Mouse (Mus musculus) midbrain, embryonic 13.5 days (tissue): ENCODE measurements at regions not wholly inside any gene's neighbourhood (a gene's known extent, or its start where the extent isn't known, plus 50 kb on each side); places are given as distances from the start of the nearest gene placed in this dataset.
A peak's percentile ranks its signal among the peaks of the same experiment; 100 is the strongest.

Experiments used
- ATAC-seq: fragments of 200-750 bp; cut with Nextera tagmentation; 2 replicates; pipeline ENCODE4 v1.8.0; 2017; ENCODE audit warnings: mild to moderate bottlenecking, moderate TSS enrichment, moderate library complexity
- H3K27ac ChIP-seq: fragments of 300-500 bp; sonication (generic); 2 replicates; pipeline ENCODE4 v1.5.1; 2015; ENCODE audit warnings: inconsistent platforms, mild to moderate bottlenecking, moderate library complexity
- H3K27me3 ChIP-seq: fragments of 300-500 bp; sonication (generic); 2 replicates; pipeline ENCODE4 v1.6.1; 2015; ENCODE audit warnings: mild to moderate bottlenecking, inconsistent platforms
- H3K36me3 ChIP-seq: fragments of 300-500 bp; sonication (generic); 2 replicates; pipeline ENCODE4 v1.6.1; 2015; ENCODE audit warnings: mild to moderate bottlenecking, inconsistent platforms
- H3K4me1 ChIP-seq: fragments of 300-500 bp; sonication (generic); replicated peaks from 2 replicates; pipeline ENCODE4 v1.6.1; 2015; ENCODE audit warnings: inconsistent platforms
- H3K4me2 ChIP-seq: fragments of 300-500 bp; sonication (generic); replicated peaks from 2 replicates; pipeline ENCODE4 v1.6.1; 2015; ENCODE audit warnings: moderate library complexity, mild to moderate bottlenecking, inconsistent platforms
- H3K4me3 ChIP-seq: fragments of 300-500 bp; sonication (generic); replicated peaks from 2 replicates; pipeline ENCODE4 v1.5.1; 2015; ENCODE audit warnings: mild to moderate bottlenecking, inconsistent platforms
- H3K9ac ChIP-seq: fragments of 300-500 bp; sonication (generic); replicated peaks from 2 replicates; pipeline ENCODE4 v1.6.1; 2015; ENCODE audit warnings: mild to moderate bottlenecking, inconsistent platforms
- H3K9me3 ChIP-seq: fragments of 300-500 bp; sonication (generic); 2 replicates; pipeline ENCODE4 v1.6.1; 2016; ENCODE audit warnings: mild to moderate bottlenecking, inconsistent platforms
- WGBS: fragments of 180-500 bp; shearing (Covaris S2); methylation state at CpG from one replicate; pipeline ENCODE4 v1.1.7; 2015; 5-methylcytosine and 5-hydroxymethylcytosine counted together

DNA sequence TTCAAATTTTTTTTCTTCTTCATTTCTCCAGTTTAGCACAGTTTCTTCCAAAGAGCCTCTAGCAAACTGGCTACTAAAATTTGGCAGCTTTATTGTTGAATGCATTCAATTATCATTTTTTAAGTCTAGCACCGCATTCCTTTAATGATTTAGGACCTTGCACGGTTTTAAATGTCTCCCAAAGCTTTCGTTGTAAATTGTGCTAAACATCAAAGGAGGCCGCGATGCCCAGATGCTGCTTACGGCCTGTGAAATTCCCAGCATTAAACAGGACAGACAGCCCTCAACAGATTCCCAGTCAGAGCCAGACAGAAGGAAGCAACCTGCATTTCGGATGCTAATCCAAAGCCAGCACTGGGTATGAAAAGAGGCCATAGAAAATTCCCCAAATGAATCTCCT is 108.0 kb upstream of the Fam204a start:
- H3K4me2 ChIP-seq = no peak overlapping the region
- H3K4me3 ChIP-seq = no peak overlapping the region
- no peak overlapping the region for H3K27ac ChIP-seq
- H3K36me3 ChIP-seq = no peaks in the 10 kb centered on the region
- 41% methylated on average over 7 of the region's 7 CpGs for WGBS
- H3K9ac ChIP-seq = no peak overlapping the region
- 0 out of 2 replicates have a peak, but pooled peaks cover 4% of the 10 kb centered on the region for H3K4me1 ChIP-seq
- no peaks in the 10 kb centered on the region for H3K27me3 ChIP-seq
- no peak for ATAC-seq
- no peaks in the 10 kb centered on the region for H3K9me3 ChIP-seq

DNA sequence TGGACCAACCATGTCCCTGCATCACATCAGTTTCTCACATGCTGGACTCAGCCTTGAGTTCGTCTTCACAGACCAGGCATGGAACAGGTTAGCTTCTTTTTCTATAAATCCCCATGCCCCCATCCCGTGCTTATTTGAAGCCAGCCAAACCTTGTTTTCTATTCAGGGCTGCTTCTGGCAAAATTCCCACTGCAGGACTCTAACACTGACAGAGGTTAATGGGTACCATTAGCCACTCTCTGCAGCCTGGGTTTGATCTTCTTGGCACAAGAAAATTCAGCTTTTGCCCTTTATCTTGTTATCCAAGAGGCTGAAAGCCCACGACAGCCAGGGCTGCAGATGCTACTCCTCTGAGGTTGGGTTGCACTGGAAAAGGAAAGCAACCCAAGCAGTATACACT is 101.8 kb upstream of the Fam204a start:
- 0 out of 2 replicates have a peak, but pooled peaks cover 3% of the 10 kb centered on the region for H3K4me1 ChIP-seq
- ATAC-seq = no peak
- no peak overlapping the region for H3K4me2 ChIP-seq
- H3K9me3 ChIP-seq = no peaks in the 10 kb centered on the region
- no peak overlapping the region for H3K9ac ChIP-seq
- WGBS = 64% methylated on average over 3 of the region's 3 CpGs
- H3K27me3 ChIP-seq = no peaks in the 10 kb centered on the region
- no peak overlapping the region for H3K4me3 ChIP-seq
- H3K27ac ChIP-seq = no peak overlapping the region
- H3K36me3 ChIP-seq = no peaks in the 10 kb centered on the region

DNA sequence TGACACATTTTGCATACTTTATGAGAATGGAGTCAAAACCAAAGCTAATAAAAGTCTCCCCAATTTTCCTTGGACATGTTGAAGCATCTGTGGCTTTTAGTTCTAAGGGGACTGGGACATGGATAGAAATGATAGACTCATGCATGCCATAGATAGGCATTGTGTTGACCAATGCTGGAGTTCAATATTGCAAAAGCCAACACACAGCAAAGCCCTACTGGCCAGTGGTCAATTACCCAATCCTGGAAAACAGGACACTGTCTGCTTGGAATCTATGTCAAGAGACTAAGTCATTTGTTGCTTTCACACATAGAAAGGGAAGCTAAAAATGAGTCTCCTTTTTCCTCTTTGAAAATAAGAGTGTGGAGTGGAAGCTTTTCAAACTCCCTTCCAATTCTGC is 99.1 kb upstream of the Fam204a start:
- no peak overlapping the region for H3K4me3 ChIP-seq
- no peaks in the 10 kb centered on the region for H3K9me3 ChIP-seq
- no peak overlapping the region for H3K4me2 ChIP-seq
- no peak overlapping the region for H3K9ac ChIP-seq
- H3K27me3 ChIP-seq = no peaks in the 10 kb centered on the region
- no peak overlapping the region for H3K27ac ChIP-seq
- ATAC-seq = no peak
- 0 out of 2 replicates have a peak, but pooled peaks cover 3% of the 10 kb centered on the region for H3K4me1 ChIP-seq
- H3K36me3 ChIP-seq = no peaks in the 10 kb centered on the region

DNA sequence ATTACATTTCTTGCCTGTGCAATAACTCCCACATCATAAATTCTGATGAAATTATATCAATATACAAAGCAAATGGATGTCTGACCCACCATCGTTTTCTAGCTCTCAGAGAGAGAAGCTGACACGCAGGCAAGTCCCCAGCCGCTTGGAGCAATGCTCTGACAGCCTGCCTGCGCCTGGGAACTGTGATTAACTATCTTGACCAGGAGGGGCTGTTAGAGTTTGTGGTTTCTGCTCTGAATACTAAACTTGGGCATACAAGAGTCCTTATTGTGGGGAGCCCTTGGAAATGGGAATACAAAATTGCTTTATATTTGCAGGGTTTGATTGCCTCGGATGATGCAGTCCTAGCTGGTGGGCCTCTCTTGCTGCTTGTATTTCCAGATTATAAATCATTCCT is 98.6 kb upstream of the Fam204a start:
- no peak overlapping the region for H3K27ac ChIP-seq
- no peak overlapping the region for H3K4me3 ChIP-seq
- no peaks in the 10 kb centered on the region for H3K9me3 ChIP-seq
- no peak overlapping the region for H3K4me2 ChIP-seq
- ATAC-seq = no peak
- no peaks in the 10 kb centered on the region for H3K36me3 ChIP-seq
- 0 out of 2 replicates have a peak, but pooled peaks cover 3% of the 10 kb centered on the region for H3K4me1 ChIP-seq
- 55% methylated on average over 5 of the region's 5 CpGs for WGBS
- H3K27me3 ChIP-seq = no peaks in the 10 kb centered on the region
- H3K9ac ChIP-seq = no peak overlapping the region

GRCm38 (mm10) chr19:60310591-60310990 is 84.1 kb upstream of the Fam204a start:
- no peak overlapping the region for H3K9ac ChIP-seq
- peak; percentile 77; the same call in 1 of the 2 replicates for ATAC-seq
- no peak overlapping the region for H3K4me2 ChIP-seq
- H3K27ac ChIP-seq = no peak overlapping the region
- H3K27me3 ChIP-seq = no peaks in the 10 kb centered on the region
- no peak overlapping the region for H3K4me3 ChIP-seq
- no peaks in the 10 kb centered on the region for H3K9me3 ChIP-seq
- no peaks in the 10 kb centered on the region for H3K4me1 ChIP-seq
- no peaks in the 10 kb centered on the region for H3K36me3 ChIP-seq
- 25% methylated on average over 4 of the region's 4 CpGs for WGBS

DNA sequence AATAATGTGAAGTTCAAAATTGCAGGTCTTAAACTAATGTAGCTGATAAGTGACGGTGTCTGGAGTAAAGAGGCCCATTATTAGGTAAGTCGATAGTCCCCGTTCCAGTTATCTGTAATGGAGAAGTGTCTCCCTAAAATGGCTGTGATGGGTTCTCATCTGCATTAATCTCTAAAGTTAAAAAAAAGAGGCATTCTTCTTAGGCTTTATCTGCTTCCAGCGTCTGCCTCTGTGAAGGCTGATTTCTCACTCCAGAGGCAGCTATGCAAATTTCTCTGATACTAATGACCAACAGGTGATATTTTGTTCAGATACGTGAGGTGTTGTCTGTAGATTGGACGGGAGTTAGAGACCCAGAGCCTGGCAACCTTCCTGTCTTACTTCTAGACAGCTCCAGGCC is 75.9 kb upstream of the Fam204a start:
- Histone ChIP-seq H3K36me3 (no peaks in the 10 kb centered on the region), H3K27ac (no peak overlapping the region), H3K4me1 (no peaks in the 10 kb centered on the region), H3K9me3 (no peaks in the 10 kb centered on the region), H3K4me2 (no peak overlapping the region), H3K9ac (no peak overlapping the region), H3K27me3 (no peaks in the 10 kb centered on the region), H3K4me3 (no peak overlapping the region)
- ATAC-seq = no peak
- WGBS = 69% methylated on average over 6 of the region's 6 CpGs

GRCm38 (mm10) chr19:60300891-60301290 is 74.4 kb upstream of the Fam204a start:
- Histone ChIP-seq H3K4me3 (no peak overlapping the region), H3K4me2 (no peak overlapping the region), H3K9me3 (no peaks in the 10 kb centered on the region), H3K36me3 (no peaks in the 10 kb centered on the region), H3K9ac (no peak overlapping the region), H3K4me1 (no peaks in the 10 kb centered on the region), H3K27me3 (no peaks in the 10 kb centered on the region), H3K27ac (no peak overlapping the region)
- 86% methylated on average over 2 of the region's 2 CpGs for WGBS
- ATAC-seq = no peak

DNA sequence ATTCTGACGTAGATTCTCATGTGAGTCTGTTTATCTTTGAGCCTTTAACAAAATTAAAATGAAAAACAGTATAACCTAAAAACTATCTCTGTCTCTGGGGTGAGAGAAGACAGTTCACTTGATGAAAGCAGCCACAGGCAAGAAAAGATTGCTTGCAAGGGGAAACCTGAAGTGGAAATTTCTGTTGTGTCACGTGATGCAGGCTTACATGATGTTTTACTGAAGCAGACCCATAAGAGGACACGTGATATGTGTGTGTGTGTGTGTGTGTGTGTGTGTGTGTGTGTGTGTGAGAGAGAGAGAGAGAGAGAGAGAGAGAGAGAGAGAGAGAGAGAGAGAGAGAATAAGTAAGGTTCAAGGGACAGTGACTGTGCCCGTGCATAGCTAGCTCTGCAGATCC is 63.7 kb upstream of the Fam204a start:
- Histone ChIP-seq H3K27me3 (no peaks in the 10 kb centered on the region), H3K4me2 (no peak overlapping the region), H3K4me1 (peaks cover 15% of the 10 kb centered on the region; the same call in 1 of the 2 replicates), H3K9ac (no peak overlapping the region), H3K4me3 (no peak overlapping the region), H3K9me3 (no peaks in the 10 kb centered on the region), H3K27ac (no peak overlapping the region), H3K36me3 (no peaks in the 10 kb centered on the region)
- ATAC-seq = no peak
- 84% methylated on average over 4 of the region's 4 CpGs for WGBS

DNA sequence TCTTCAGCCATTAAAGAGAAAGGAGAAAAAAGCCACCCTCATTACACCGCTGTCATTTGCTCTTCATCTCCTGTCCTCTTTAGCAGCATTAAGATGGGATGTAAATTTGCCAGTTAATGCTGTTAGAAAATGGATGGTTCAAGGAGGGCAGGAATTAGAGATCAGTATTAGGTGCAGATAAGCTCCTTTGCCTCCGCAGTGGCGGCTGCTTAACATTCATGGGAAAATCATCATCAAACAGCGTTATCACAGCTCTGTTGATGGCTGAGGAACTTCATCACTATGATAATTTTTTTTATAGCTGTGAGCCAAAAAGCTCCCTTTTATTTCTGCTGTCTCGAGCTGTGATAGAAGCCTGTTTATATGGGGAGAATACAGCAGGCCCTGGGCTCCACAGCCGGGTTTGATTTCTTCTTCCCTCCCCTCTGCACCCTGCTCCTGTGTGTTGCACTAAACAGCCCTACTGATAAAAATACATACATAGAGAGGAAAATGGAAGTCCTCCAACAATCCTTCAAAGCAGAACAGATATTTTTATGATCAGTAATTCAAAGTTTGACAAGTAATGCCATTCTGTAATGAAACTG is 60.4 kb upstream of the Fam204a start:
- H3K27me3 ChIP-seq = no peaks in the 10 kb centered on the region
- 28% methylated on average over 6 of the region's 6 CpGs for WGBS
- H3K9me3 ChIP-seq = no peaks in the 10 kb centered on the region
- no peak overlapping the region for H3K9ac ChIP-seq
- H3K27ac ChIP-seq = peak overlapping the region; percentile 69
- peak; percentile 86 for ATAC-seq
- H3K36me3 ChIP-seq = no peaks in the 10 kb centered on the region
- H3K4me3 ChIP-seq = no peak overlapping the region
- H3K4me1 ChIP-seq = 0 out of 2 replicates have a peak, but pooled peaks cover 15% of the 10 kb centered on the region
- H3K4me2 ChIP-seq = no peak overlapping the region

- Histone ChIP-seq H3K27ac (no peak overlapping the region), H3K4me1 (0 out of 2 replicates have a peak, but pooled peaks cover 15% of the 10 kb centered on the region), H3K27me3 (no peaks in the 10 kb centered on the region), H3K36me3 (no peaks in the 10 kb centered on the region), H3K4me2 (no peak overlapping the region), H3K9me3 (no peaks in the 10 kb centered on the region), H3K4me3 (no peak overlapping the region), H3K9ac (no peak overlapping the region)
- WGBS = 82% methylated on average over 4 of the region's 4 CpGs
- ATAC-seq = no peak
Measured at GRCm38 (mm10) chr19:60284901-60285300, 58.4 kb upstream of the Fam204a start.
